Mouse (Mus musculus): ENCODE measurements at regions not wholly inside any gene's neighbourhood (a gene's known extent, or its start where the extent isn't known, plus 50 kb on each side); places are given as distances from the start of the nearest gene placed in this dataset.

DNA sequence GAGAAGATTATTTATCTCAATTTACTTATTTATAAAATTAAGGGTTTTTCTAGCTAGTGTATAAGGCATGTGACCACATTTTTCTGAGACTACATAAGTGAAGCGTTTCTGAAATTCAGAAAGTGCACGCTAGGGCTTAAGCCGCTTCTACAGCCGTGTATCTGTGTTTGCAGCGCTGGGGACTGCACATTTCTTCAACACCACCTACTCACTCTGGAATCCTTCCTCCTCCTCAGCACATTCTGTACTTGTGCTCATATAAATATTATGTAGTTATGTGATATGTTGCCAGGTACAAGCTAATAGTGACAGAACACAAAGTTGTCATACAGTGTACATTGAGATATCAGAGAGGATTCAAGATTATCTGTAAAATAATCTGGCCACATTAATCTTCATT is 251.0 kb upstream of the Slc30a5 start:
- H3K27ac ChIP-seq, result no peak overlapping the region
- no peak overlapping the region for H3K4me2 ChIP-seq (ENCODE audit: low read depth, low read length)
- ATAC-seq (no peak), DNase-seq (ENCODE audit: low spot score) (no peak)
- no peak for TF ChIP-seq CTCF (IDR thresholded peaks at IDR 0.05; ENCODE audit: low read depth)
- no peaks in the 10 kb centered on the region for H3K27me3 ChIP-seq (ENCODE audit: insufficient read depth, low read length)
- H3K9ac ChIP-seq (replicated peaks; ENCODE audit: low read length), result no peak overlapping the region
- H3K36me3 ChIP-seq (ENCODE audit: insufficient read depth, low read length), result no peaks in the 10 kb centered on the region
- H3K4me1 ChIP-seq (ENCODE audit: insufficient read depth, low read length), result no peaks in the 10 kb centered on the region
- H3K4me3 ChIP-seq (ENCODE audit: low read length), result no peak overlapping the region
- H3K9me3 ChIP-seq (ENCODE audit: low read length), result no peaks in the 10 kb centered on the region
- WGBS, result 100% methylated on average over 5 of the region's 5 CpGs

DNA sequence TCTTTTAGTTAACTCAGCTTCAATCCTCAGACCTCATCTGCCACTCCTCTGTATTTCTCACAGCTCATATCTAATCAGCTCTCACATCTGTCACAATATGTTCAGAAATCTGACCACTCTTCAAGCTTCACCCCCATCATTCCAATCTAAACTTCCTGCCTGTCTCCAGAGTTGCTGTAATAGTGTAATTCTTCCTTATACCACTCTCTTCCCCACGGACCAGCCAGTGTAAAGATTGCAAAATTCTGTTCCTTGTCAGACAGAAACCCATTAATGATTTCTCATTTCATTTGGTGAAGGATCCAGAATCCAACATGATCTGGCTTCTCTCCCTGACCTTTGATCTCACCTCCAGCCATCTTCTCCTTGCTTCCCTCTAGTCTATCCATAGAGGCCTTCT is 250.2 kb upstream of the Slc30a5 start:
- Histone ChIP-seq H3K9ac (replicated peaks; ENCODE audit: low read length) (no peak overlapping the region), H3K27ac (no peak overlapping the region), H3K9me3 (ENCODE audit: low read length) (no peaks in the 10 kb centered on the region), H3K4me1 (ENCODE audit: insufficient read depth, low read length) (no peaks in the 10 kb centered on the region), H3K27me3 (ENCODE audit: insufficient read depth, low read length) (no peaks in the 10 kb centered on the region), H3K4me3 (ENCODE audit: low read length) (no peak overlapping the region), H3K36me3 (ENCODE audit: insufficient read depth, low read length) (no peaks in the 10 kb centered on the region), H3K4me2 (ENCODE audit: low read depth, low read length) (no peak overlapping the region)
- WGBS, result 79% methylated on average over 1 of the region's 1 CpGs
- ATAC-seq (no peak), DNase-seq (ENCODE audit: low spot score) (no peak)
- TF ChIP-seq CTCF (IDR thresholded peaks at IDR 0.05; ENCODE audit: low read depth), result no peak

DNA sequence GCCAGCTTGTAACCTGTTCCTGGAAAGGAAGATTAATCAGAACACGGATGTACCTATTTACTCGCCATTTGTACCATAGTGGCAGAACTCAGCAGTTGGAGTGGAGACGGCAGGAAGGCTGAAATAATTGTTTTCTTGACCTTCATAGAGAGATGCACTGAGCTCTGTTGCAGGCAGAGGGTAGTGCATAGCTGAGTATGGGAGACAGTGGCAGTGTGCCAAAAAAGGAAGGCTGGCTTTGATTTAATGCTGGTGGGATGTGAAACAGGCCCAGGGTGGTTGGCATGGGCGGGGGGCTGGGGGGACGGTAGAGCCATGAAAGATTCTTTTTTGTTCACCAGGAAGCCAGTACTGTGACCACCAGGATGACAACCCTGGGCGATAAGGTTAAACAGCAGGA is 235.3 kb upstream of the Slc30a5 start:
- Histone ChIP-seq H3K4me2 (ENCODE audit: low read depth, low read length) (no peak overlapping the region), H3K27ac (no peak overlapping the region), H3K4me3 (ENCODE audit: low read length) (no peak overlapping the region), H3K9me3 (ENCODE audit: low read length) (no peaks in the 10 kb centered on the region), H3K36me3 (ENCODE audit: insufficient read depth, low read length) (no peaks in the 10 kb centered on the region), H3K4me1 (ENCODE audit: insufficient read depth, low read length) (peaks cover 4% of the 10 kb centered on the region; the same call in 1 of the 2 replicates), H3K9ac (replicated peaks; ENCODE audit: low read length) (no peak overlapping the region), H3K27me3 (ENCODE audit: insufficient read depth, low read length) (no peaks in the 10 kb centered on the region)
- 41% methylated on average over 6 of the region's 6 CpGs for WGBS
- ATAC-seq (peak; percentile 84), DNase-seq (ENCODE audit: low spot score) (peak; percentile 79)
- TF ChIP-seq CTCF (IDR thresholded peaks at IDR 0.05; ENCODE audit: low read depth), result peak; percentile 68

DNA sequence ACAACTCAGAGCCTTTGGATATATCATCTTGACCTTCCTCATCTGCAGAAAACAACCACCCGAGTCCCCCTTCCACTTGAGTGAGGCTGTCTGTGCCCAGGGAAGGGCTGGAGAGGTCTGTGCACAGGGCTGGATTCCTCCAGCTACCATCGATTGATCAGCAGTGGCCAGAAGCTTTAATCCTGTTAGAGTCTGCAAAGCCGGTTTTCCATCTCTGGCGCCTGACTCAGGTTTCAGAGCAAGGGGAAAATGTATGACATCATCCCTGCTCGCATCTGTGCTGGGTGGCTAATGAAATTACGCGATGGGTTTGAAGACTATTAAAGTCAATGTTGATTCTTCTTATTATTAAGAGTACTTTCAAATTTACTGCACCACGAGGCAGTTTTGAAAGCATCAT is 229.4 kb upstream of the Slc30a5 start:
- H3K27me3 ChIP-seq (ENCODE audit: insufficient read depth, low read length), result no peaks in the 10 kb centered on the region
- no peak for TF ChIP-seq CTCF (IDR thresholded peaks at IDR 0.05; ENCODE audit: low read depth)
- DNase-seq (ENCODE audit: low spot score) (peak; percentile 42), ATAC-seq (0 out of 2 replicates have a peak, but pooled peaks have one; percentile 40)
- H3K27ac ChIP-seq, result no peak overlapping the region
- no peak overlapping the region for H3K4me2 ChIP-seq (ENCODE audit: low read depth, low read length)
- no peak overlapping the region for H3K9ac ChIP-seq (replicated peaks; ENCODE audit: low read length)
- H3K9me3 ChIP-seq (ENCODE audit: low read length), result no peaks in the 10 kb centered on the region
- H3K36me3 ChIP-seq (ENCODE audit: insufficient read depth, low read length), result no peaks in the 10 kb centered on the region
- H3K4me1 ChIP-seq (ENCODE audit: insufficient read depth, low read length), result no peaks in the 10 kb centered on the region
- WGBS, result 61% methylated on average over 8 of the region's 8 CpGs
- no peak overlapping the region for H3K4me3 ChIP-seq (ENCODE audit: low read length)

DNA sequence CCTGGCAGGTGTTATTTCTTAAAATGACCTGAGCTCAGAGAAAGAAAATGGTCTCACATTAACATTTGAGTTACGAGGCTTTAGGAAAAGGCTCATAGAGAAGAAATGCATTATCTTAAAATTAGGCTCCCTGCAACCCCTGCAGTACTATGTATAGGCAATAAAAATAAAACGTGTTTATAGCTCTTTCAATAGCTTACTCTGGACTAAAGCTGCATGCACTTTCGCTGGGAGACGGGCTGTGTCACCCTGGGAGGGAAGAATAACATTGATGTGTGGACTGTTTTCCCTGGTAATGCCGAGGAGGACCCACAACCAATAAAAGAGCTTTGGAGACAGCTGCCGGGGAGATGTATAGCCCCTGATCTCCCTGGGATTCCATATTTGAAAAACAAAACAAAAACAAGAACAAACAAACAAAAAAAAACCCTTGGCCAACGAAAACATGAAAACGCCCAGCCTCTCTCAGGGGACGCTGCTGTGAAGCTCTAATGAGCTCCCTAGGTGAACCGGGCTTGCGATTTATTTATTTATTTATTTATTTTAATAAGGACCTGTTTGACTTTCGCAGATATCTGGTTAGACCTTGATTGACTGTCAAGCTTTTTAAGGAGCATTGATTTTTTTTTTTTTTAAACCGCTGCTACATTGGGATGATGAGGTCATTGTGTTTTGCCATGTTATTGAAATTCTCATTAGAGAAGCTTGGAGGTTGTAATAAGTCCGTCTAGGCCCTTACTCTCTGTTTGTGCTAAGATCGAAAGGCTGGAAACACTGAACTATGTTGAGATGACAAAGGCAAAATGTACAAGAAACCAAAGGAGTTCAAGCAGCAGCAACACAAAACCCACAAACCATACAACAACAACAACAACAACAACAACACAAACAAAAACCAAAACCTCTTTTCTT is 228.3 kb upstream of the Slc30a5 start:
- ATAC-seq (no peak), DNase-seq (ENCODE audit: low spot score) (peak; percentile 10)
- WGBS, result 63% methylated on average over 15 of the region's 15 CpGs
- Histone ChIP-seq H3K27ac (no peak overlapping the region), H3K9ac (replicated peaks; ENCODE audit: low read length) (no peak overlapping the region), H3K4me3 (ENCODE audit: low read length) (no peak overlapping the region), H3K9me3 (ENCODE audit: low read length) (no peaks in the 10 kb centered on the region), H3K4me1 (ENCODE audit: insufficient read depth, low read length) (no peaks in the 10 kb centered on the region), H3K36me3 (ENCODE audit: insufficient read depth, low read length) (no peaks in the 10 kb centered on the region), H3K27me3 (ENCODE audit: insufficient read depth, low read length) (no peaks in the 10 kb centered on the region), H3K4me2 (ENCODE audit: low read depth, low read length) (no peak overlapping the region)
- TF ChIP-seq CTCF (IDR thresholded peaks at IDR 0.05; ENCODE audit: low read depth), result no peak

DNA sequence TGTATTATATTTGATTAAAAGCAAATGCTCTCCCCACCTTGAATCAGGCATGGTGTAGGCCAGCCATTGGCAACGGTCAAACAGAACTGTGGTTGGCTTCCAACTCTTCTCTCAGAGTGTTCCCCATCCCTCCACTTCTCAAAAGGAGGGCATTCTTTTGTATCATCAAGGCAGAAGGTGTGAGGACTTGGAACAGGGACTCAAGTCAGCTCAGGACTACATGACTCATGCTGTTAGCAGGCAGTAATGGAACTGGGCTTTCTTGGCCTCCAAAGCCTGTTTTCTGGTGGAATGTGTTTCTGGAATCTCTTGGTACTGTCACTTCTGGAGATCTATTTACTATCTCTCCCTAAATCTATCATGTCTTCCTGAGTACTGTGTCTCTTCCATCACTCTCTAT is 216.3 kb upstream of the Slc30a5 start:
- Histone ChIP-seq H3K36me3 (ENCODE audit: insufficient read depth, low read length) (no peaks in the 10 kb centered on the region), H3K9ac (replicated peaks; ENCODE audit: low read length) (no peak overlapping the region), H3K27ac (no peak overlapping the region), H3K27me3 (ENCODE audit: insufficient read depth, low read length) (no peaks in the 10 kb centered on the region), H3K9me3 (ENCODE audit: low read length) (no peaks in the 10 kb centered on the region), H3K4me2 (ENCODE audit: low read depth, low read length) (no peak overlapping the region), H3K4me1 (ENCODE audit: insufficient read depth, low read length) (no peaks in the 10 kb centered on the region), H3K4me3 (ENCODE audit: low read length) (no peak overlapping the region)
- WGBS, result 92% methylated on average over 1 of the region's 1 CpGs
- ATAC-seq (no peak), DNase-seq (ENCODE audit: low spot score) (no peak)
- TF ChIP-seq CTCF (IDR thresholded peaks at IDR 0.05; ENCODE audit: low read depth), result no peak

DNA sequence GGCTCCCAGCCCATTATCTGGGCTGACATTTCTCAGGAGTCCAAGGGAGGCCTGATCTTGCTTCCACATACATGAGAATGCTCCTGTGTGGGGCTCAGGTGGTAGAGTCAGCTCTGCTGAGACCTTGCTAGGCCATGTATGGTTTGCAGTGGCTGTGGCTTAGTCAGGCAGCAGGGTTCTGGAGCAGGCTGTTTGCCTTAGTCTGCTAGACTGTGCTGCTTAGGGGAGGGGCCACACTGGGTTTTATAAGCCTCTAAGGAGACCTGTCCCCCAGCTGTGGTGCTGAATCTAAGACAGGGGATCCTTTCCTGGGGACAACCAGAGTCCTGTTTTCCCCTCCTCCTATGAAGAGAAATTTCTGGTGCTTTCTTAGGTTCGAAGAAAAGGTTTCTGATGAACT is 199.4 kb upstream of the Slc30a5 start:
- no peak overlapping the region for H3K9ac ChIP-seq (replicated peaks; ENCODE audit: low read length)
- H3K4me1 ChIP-seq (ENCODE audit: insufficient read depth, low read length), result no peaks in the 10 kb centered on the region
- H3K9me3 ChIP-seq (ENCODE audit: low read length), result no peaks in the 10 kb centered on the region
- H3K4me3 ChIP-seq (ENCODE audit: low read length), result no peak overlapping the region
- H3K4me2 ChIP-seq (ENCODE audit: low read depth, low read length), result no peak overlapping the region
- DNase-seq (ENCODE audit: low spot score) (no peak), ATAC-seq (no peak)
- H3K27ac ChIP-seq, result no peak overlapping the region
- 74% methylated on average over 1 of the region's 1 CpGs for WGBS
- no peaks in the 10 kb centered on the region for H3K36me3 ChIP-seq (ENCODE audit: insufficient read depth, low read length)
- TF ChIP-seq CTCF (IDR thresholded peaks at IDR 0.05; ENCODE audit: low read depth), result no peak
- H3K27me3 ChIP-seq (ENCODE audit: insufficient read depth, low read length), result no peaks in the 10 kb centered on the region

All from hindbrain, postnatal 0 days (tissue).